Mouse (Mus musculus) induced T-regulatory cell, adult 2 months (primary cell): ENCODE measurements around the gene Hspb8.
"Not testable (repeated sequence)": the region's sequence is repeated elsewhere in the genome, so short reads cannot be mapped to it uniquely, and the experiment has no call there.

Experiments used
- DNase-seq: peaks from one replicate; pipeline ENCODE4 v3.0.0-alpha.2; 2012; ENCODE audit warnings: low read depth

Hspb8 gene

DNA sequence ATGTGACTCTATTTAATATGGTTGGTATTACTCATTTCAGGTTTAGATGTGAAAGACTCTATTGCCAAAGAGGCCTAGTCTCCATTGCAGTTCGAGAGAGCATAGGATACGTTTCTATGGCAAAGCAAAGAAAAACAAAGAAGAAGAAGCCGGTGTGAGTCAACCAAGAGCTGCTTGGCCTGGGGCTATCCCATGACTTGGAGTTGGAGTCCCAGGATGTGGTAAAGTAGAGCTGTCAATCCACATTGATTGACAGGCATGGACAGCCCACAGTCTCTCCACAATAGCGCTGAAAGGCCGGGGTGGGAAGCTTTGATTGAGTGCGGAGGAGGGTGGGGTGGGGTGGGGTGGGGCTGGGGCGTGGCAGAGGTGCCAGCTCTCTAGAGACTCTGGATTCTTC lies 10.2 kb upstream of the Hspb8 start:
- no peak for DNase-seq

GRCm38 (mm10) chr5:116426701-116427100 lies 4.0 kb upstream of the Hspb8 start:
- no peak for DNase-seq

DNA sequence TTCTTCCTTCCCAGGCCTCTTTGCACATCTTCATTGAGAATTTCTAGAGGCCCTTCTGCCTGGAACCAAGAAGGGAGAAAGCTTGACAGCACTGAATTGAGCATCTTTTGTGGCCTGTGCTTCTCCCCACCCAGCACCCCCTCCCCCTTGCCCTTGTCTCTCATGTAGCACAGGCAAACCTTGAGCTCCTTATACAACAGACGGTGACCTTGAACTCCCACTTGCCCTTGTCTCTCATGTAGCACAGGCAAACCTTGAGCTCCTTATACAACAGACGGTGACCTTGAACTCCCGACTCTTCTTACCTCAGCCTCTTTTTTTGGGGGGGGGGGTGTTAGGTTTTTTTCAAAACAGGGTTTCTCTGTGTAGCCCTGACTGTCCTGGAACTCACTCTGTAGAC lies 3.0 kb upstream of the Hspb8 start:
- not testable (repeated sequence) for DNase-seq

DNA sequence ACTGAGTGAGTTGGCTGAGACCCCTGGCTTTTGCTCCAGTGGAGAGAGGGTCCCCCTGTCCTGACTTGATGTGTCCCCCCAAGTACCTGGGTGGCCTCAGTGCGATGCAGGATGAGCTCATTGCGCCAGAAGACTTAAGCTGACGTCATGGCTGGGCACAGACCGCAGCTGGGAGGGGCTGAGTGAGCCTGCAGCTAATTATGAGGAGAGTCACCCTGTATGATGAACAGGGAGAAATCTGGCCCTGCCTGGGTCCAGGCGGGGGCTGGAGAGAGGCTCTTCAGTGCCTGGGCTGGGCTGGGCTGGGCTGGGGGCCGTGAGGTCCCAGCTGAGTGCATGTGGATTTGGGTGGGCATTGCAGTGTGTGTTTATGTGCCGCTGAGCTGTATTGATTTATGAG lies 2.6 kb upstream of the Hspb8 start:
- no peak for DNase-seq

GRCm38 (mm10) chr5:116423746-116424145 lies 1.1 kb upstream of the Hspb8 start:
- DNase-seq: no peak

DNA sequence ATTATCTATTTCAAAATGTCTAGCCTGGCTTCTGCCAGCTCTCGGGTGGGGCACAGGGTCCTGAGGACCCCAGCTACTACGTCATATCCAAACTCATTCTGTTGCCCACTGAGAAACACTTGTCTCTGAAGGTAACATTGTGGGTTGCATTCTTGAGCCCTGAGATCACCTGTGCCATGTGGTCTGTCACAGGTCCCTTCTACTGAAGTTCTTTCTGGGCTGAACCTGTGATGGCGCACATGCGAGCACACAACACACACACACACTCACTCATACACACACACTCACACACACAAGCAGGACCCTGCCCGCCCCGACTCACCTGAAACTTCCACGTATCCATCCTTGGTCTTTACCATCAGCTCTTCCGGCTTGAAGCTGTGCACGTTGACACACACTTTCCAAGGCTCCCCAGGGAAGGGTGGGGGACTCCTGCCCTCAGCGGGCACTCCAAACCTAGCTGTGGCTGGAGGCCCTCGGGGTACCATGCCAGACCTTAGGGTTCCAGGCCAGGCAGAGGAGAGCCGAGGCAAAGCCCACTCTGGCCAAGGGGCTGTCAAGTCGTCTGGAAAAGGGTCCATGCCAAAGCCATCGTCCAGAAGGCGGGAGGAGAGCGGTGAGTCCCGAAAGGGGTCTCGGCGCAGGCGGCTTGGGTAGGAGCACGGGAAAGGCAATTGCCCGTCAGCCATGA lies 728 bp downstream of the Hspb8 start:
- DNase-seq: no peak

DNA sequence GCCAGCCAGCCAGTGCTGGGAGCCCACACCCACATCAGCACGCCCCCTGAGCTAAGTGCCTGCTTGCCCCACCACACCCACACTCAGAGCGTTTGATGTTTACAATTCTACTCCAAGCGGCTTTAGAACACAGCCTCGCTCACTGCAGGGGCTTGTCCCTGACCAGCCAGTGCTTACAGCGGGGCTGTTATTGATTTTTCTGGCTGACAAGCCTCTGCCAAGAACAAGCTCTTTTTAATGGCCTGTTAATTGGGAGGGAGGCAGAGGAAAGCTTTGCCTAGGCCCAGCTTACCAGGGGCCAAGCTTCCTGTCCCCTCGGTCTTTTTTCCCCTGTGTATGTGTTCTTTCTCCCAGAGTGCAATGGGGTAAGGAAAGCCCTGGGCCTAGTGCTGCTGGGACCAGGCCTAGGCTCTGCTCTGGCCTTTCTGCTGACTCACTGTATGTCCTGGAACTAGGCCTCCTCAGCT lies 1.9 kb downstream of the Hspb8 start:
- no peak for DNase-seq

GRCm38 (mm10) chr5:116420213-116420612 lies 2.5 kb downstream of the Hspb8 start:
- no peak for DNase-seq

GRCm38 (mm10) chr5:116419322-116420045 lies 3.2 kb downstream of the Hspb8 start:
- DNase-seq: no peak

- no peak for DNase-seq
Observed at GRCm38 (mm10) chr5:116416208-116416607, 6.5 kb downstream of the Hspb8 start.

DNA sequence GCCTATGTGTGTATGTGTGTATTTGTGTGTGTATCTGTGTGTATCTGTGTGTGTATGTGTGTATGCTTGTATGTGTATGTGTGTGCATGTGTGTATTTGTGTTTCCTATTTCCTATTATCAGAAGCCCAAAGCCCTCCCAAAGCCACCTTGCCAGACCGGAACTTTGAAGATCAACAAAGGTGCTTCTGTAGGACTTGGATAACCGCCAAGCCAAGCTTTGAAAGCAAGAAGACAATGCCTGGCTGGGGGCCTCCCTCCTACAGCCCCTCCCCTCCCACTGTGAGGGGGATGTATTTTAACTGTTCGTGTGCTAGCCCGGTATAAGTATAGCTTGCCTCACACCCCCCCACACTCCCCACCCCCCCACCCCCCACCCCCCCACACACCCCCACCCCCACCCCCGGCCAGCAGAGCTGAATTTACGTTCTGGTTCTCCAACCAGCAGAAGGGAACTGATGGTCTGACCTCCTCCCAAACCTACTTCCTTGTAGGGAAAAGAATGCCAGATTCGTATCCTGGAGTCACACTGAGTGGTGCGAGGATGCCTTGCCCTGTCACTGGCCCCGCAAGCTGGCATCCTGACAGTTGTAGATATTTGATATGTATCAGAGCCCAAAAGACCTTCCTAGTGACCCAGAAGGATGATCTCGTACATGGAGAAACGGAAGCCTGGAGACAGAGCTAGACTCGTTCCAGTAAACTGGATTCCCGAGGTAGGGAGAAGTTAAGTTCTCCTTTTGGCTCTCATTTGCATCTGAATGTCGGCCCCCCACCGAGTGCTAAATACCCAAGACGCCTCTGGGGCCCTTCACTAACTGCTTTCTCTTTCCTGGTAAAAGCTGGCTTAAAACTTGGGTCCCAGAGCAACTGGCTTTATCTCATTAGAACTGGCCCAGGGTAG lies 12.7 kb downstream of the Hspb8 start:
- no peak for DNase-seq

DNA sequence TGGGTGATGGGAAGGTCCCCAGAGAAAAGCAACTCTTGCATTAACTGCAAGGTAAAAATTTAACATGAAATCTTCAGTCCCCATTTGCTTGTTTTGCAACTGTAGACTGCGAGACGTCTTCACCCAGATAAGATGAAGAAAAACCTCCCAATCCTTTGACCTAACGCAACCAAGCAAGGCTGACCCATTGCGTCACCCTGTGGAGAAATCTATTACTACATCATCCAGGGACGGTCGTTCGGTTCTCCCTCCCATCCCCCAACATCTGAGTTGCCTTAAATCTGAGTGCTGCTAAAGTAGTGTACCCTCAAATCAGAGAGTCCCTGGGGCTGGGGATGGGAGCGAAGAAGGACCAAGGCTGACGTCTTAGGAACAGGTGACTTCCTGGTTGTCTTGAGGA lies 13.7 kb downstream of the Hspb8 start:
- DNase-seq: no peak

DNA sequence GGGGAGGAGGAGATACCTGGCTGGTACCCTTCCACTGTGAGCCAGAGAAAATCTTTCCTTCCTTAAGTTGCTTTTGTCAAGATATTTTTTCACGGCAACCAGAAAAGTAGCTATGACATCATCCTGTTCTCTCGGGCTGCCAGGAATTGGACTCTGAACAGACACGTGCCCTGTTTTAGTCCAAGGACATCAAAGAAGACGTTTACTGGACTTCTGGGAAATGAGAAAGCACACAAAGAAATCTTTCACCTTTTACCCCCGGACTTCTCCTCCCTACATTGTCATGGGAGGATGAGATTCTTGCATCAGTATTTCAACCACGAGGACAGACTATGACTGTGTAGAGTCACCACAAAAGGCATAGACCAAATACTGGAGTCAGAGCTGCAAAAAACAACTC lies 14.7 kb downstream of the Hspb8 start:
- no peak for DNase-seq

GRCm38 (mm10) chr5:116407321-116407720 lies 15.3 kb downstream of the Hspb8 start:
- no peak for DNase-seq

GRCm38 (mm10) chr5:116406507-116406906 lies 16.2 kb downstream of the Hspb8 start:
- DNase-seq: no peak

GRCm38 (mm10) chr5:116405934-116406333 lies 16.7 kb downstream of the Hspb8 start:
- DNase-seq: no peak

DNA sequence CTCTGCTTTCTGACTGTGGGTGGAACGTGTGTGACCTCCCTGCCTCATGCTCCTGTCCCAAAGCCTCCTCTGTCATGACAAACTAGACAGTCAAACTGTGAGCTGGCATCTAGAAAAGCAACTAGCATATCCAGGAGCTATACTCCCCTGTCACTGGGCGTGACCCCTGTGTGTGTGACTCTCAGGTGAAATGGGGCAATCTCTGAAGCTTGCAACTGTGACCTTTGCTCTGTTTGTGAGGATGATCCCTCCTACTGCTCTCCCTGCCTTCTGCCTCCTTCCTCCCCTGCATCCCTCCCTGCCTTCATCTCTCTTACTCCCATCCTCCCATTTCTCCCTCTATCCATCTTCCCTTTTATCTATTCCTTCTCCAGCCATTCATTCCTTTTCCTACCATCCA lies 18.6 kb downstream of the Hspb8 start:
- no peak for DNase-seq

GRCm38 (mm10) chr5:116400801-116401200 lies 21.9 kb downstream of the Hspb8 start:
- DNase-seq: no peak

DNA sequence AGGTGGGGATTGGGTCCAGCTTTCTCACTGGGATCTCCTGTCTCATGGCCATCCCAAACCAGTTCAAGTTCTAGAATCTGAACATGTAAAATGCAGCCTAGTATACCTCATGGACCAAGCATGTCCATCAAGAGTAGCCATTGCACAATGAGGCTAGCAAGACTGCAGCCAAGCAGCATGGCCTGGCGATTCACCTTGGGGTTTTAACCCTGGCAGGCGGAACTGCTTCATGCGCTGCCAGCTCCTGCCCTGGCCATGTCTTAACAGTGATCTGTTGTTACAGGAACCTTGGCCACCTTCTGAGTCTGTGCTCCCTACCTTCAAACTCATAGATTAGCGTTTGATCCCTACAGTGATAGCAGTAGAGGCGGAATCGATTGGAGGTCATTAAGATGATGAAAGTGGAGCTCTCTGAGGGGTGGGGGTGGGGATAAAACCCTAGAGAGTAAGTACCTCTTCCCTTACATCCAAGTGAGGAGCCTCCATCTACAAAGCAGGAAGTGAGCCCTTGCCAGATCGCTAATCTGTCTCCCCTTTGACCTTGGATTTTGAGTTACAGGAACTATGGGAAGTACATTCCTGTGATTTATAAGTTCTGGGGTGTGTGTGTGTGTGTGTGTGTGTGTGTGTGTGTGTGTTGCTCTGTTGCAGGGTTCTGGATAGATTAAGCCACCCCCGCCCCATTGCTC lies 22.5 kb downstream of the Hspb8 start:
- no peak for DNase-seq

DNA sequence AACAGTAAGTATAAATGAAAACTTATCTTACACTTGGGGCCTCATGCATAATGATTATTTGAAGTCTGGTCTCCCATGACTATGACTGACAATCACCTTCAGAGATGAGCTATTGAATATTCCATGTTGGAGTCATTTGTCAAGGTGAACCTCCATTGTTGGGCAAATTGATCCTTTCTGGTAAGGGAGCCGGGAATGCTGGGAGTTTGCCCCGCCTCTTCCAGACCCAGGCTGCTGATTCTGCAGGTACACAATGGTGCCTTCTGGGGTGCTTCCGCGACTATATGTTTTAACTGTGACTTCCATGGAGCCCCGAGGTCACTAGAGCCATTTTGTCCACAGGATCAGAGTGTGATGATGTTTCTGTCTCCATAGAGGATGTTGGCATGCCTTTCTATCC lies 26.6 kb downstream of the Hspb8 start:
- no peak for DNase-seq

DNA sequence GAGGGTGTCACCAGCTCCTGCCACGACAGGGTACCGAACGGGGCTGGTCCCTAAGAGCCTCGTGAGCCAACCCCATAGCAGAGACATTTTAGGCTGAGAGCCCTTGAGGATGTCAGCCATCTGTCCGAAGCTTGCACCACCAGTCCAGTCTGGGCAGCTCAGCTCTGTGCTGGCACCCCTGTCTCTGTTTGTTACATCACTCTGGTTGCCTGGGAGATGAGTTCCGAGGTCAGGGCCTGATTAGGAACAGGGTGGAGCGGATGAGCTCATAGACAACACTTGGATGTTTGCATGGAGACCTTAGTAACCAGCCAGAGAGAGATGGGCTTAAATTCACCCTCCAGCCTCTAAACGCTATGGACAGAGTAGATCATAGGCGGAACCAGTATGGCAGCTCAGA lies 30.1 kb downstream of the Hspb8 start:
- DNase-seq: no peak
